Mouse (Mus musculus): Measurements from ENCODE around the gene Slc6a20a.

GRCm38 (mm10) chr9:123631666-123632065 lies 47.0 kb downstream of the Slc6a20a start:
- TF ChIP-seq POLR2A (IDR thresholded peaks at IDR 0.05; ENCODE audit: low read depth, low read length): no peak
- TF ChIP-seq CTCF (IDR thresholded peaks at IDR 0.05; ENCODE audit: borderline replicate concordance, insufficient read depth, low read length): no peak
